Mouse (Mus musculus) liver, embryonic 14.5 days (tissue): Measurements from ENCODE around the gene Sept5.

ENCODE experiments used
- CTCF ChIP-seq: IDR thresholded peaks from 2 replicates; pipeline ENCODE4 v1.5.1; 2016; ENCODE audit warnings: antibody characterized with exemption, low read depth, control low read depth
- EP300 ChIP-seq: IDR thresholded peaks from 2 replicates; pipeline ENCODE4 v1.6.1; 2016; ENCODE audit warnings: antibody characterized with exemption, low read depth

DNA sequence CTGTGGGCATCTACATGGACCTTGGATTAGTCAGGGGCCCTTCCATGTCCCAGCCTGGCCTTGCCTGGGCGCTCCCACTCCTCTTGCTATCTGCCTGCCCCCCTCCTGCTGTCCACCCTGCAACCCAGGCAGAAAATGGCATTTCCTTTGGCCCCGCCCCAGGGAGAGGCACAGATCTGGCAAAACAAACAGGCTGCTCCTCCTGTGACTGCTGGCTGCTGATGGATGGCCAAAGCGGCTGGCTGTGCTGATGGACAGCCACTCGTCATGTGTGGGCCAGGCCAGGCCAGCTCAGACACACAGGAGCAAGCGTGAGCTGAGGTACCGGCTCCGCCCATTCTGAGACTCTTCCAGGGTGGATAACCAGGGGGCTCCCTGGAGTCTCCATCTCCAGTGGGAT, 28.3 kb downstream of the Sept5 start:
- TF ChIP-seq CTCF (no peak), EP300 (no peak)
